Mouse (Mus musculus) left cerebral cortex, adult 18-20 months (tissue): ENCODE measurements around the gene Nemp1. TPM values are rescaled to one million over a fixed set of nuclear protein-coding genes. Genes with fewer than 3 reads are reported as not detected.

ENCODE experiments used
- DNase-seq, 2 experiments: peaks; one replicate each; pipeline ENCODE4 v3.0.0; 2021 to 2022; ENCODE audit warnings: low spot score in 2 of 2, mixed read lengths in 1 of 2
- total RNA-seq, 2 experiments: library from RNA; stranded (reverse); gene quantifications; 2 replicates each; pipeline ENCODE4 v1.2.3; 2021

Nemp1 gene
- total RNA-seq, 2 experiments from 2014 or later: 4.6 to 5.1 TPM

GRCm38 (mm10) chr10:127712736-127713135, 46.0 kb downstream of the Nemp1 start:
- no peak for DNase-seq

- DNase-seq: peak; percentile 16 to 31
Observed at GRCm38 (mm10) chr10:127721671-127722418, 55.1 kb downstream of the Nemp1 start.

- no peak for DNase-seq
Observed at GRCm38 (mm10) chr10:127724178-127724577, 57.5 kb downstream of the Nemp1 start, which contains the start of gene Tac2. Gene Tac2, plus strand, starts transcription at chr10:127724478.

- DNase-seq: no peak
Observed at GRCm38 (mm10) chr10:127725136-127725535, 58.4 kb downstream of the Nemp1 start.

- DNase-seq: no peak
Observed at GRCm38 (mm10) chr10:127728437-127728836, 61.7 kb downstream of the Nemp1 start.

- peak in 1 of 2 experiments; percentile 42 for DNase-seq
Observed at GRCm38 (mm10) chr10:127730285-127730932, 63.7 kb downstream of the Nemp1 start.

- DNase-seq: no peak
Observed at GRCm38 (mm10) chr10:127730933-127731310, 64.2 kb downstream of the Nemp1 start.

- no peak for DNase-seq
Observed at GRCm38 (mm10) chr10:127731397-127731796, 64.7 kb downstream of the Nemp1 start.

GRCm38 (mm10) chr10:127734434-127734833, 67.7 kb downstream of the Nemp1 start:
- no peak for DNase-seq

GRCm38 (mm10) chr10:127736266-127736665, 69.6 kb downstream of the Nemp1 start:
- DNase-seq: no peak

- no peak for DNase-seq
Observed at GRCm38 (mm10) chr10:127736916-127737315, 70.2 kb downstream of the Nemp1 start.

- no peak for DNase-seq
Observed at GRCm38 (mm10) chr10:127737552-127737951, 70.9 kb downstream of the Nemp1 start.

GRCm38 (mm10) chr10:127738151-127738882, 71.6 kb downstream of the Nemp1 start:
- no peak for DNase-seq

- peak; percentile 70 to 77 for DNase-seq
Observed at GRCm38 (mm10) chr10:127739083-127739660, 72.5 kb downstream of the Nemp1 start, which contains the start of gene Zbtb39. Gene Zbtb39, plus strand, starts transcription at chr10:127739538.

GRCm38 (mm10) chr10:127739661-127740161, 73.0 kb downstream of the Nemp1 start:
- no peak for DNase-seq

- no peak for DNase-seq
Observed at GRCm38 (mm10) chr10:127744661-127745060, 78.0 kb downstream of the Nemp1 start.

GRCm38 (mm10) chr10:127745886-127746285, 79.2 kb downstream of the Nemp1 start:
- no peak for DNase-seq

GRCm38 (mm10) chr10:127747254-127747653, 80.6 kb downstream of the Nemp1 start:
- no peak for DNase-seq

- DNase-seq: no peak
Observed at GRCm38 (mm10) chr10:127748847-127749612, 82.3 kb downstream of the Nemp1 start.

- no peak for DNase-seq
Observed at GRCm38 (mm10) chr10:127750136-127750777, 83.6 kb downstream of the Nemp1 start.
